Mouse (Mus musculus) hindbrain, embryonic 15.5 days (tissue): ENCODE measurements at regions not wholly inside any gene's neighbourhood (a gene's known extent, or its start where the extent isn't known, plus 50 kb on each side); places are given as distances from the start of the nearest gene placed in this dataset.

Experiments used
- ATAC-seq: fragments of 200-750 bp; cut with Nextera tagmentation; 2 replicates; pipeline ENCODE4 v1.8.0; 2017; ENCODE audit warnings: low read depth, moderate number of reproducible peaks, moderate TSS enrichment; ENCODE audit not compliant: low FRiP score
- H3K27ac ChIP-seq: fragments of 300-500 bp; sonication (generic); replicated peaks from 2 replicates; pipeline ENCODE4 v1.5.1; 2015; ENCODE audit warnings: mild to moderate bottlenecking, inconsistent platforms
- H3K27me3 ChIP-seq: fragments of 300-500 bp; sonication (generic); 2 replicates; pipeline ENCODE4 v1.6.1; 2015; ENCODE audit warnings: control low read depth, inconsistent platforms
- H3K36me3 ChIP-seq: fragments of 300-500 bp; sonication (generic); 2 replicates; pipeline ENCODE4 v1.6.1; 2015; ENCODE audit warnings: control low read depth, inconsistent platforms
- H3K4me1 ChIP-seq: fragments of 300-500 bp; sonication (generic); replicated peaks from 2 replicates; pipeline ENCODE4 v1.6.1; 2015; ENCODE audit warnings: control low read depth, inconsistent platforms
- H3K4me2 ChIP-seq: fragments of 300-500 bp; sonication (generic); 2 replicates; pipeline ENCODE4 v1.6.1; 2015; ENCODE audit warnings: moderate library complexity, mild to moderate bottlenecking, inconsistent platforms
- H3K4me3 ChIP-seq: fragments of 300-500 bp; sonication (generic); 2 replicates; pipeline ENCODE4 v1.5.1; 2015; ENCODE audit warnings: mild to moderate bottlenecking, inconsistent platforms
- H3K9ac ChIP-seq: fragments of 300-500 bp; sonication (generic); 2 replicates; pipeline ENCODE4 v1.6.1; 2015; ENCODE audit warnings: inconsistent platforms
- H3K9me3 ChIP-seq: fragments of 300-500 bp; sonication (generic); 2 replicates; pipeline ENCODE4 v1.6.1; 2016; ENCODE audit warnings: control low read depth, inconsistent platforms
- WGBS: fragments of 180-500 bp; shearing (Covaris S2); methylation state at CpG from one replicate; pipeline ENCODE4 v1.1.7; 2015; 5-methylcytosine and 5-hydroxymethylcytosine counted together

DNA sequence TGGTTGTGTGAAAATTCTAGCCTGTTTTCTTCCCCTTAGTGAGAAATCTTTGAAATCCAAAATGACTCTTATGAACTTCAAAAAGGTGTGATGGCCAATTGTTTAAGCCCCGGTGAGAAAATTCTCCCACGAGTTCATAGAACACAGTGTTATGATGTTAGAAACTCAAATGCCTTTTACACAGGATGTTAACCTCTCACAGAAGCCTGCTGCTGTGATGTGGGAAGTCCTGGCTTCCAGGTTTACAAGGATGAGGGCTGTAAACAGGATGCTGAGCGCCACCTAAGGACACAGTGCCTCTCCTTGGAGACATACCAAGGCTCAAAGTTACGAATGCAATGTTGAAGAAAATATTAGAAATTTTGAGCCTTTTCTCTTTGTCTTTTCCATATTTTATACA is 222.8 kb downstream of the Gja1 start:
- Histone ChIP-seq H3K27me3 (no peaks in the 10 kb centered on the region), H3K36me3 (no peaks in the 10 kb centered on the region), H3K4me3 (no peak overlapping the region), H3K4me2 (no peak overlapping the region), H3K9me3 (no peaks in the 10 kb centered on the region), H3K9ac (no peak overlapping the region), H3K4me1 (no peaks in the 10 kb centered on the region), H3K27ac (no peak overlapping the region)
- ATAC-seq: no peak
- 78% methylated on average over 4 of the region's 4 CpGs for WGBS

DNA sequence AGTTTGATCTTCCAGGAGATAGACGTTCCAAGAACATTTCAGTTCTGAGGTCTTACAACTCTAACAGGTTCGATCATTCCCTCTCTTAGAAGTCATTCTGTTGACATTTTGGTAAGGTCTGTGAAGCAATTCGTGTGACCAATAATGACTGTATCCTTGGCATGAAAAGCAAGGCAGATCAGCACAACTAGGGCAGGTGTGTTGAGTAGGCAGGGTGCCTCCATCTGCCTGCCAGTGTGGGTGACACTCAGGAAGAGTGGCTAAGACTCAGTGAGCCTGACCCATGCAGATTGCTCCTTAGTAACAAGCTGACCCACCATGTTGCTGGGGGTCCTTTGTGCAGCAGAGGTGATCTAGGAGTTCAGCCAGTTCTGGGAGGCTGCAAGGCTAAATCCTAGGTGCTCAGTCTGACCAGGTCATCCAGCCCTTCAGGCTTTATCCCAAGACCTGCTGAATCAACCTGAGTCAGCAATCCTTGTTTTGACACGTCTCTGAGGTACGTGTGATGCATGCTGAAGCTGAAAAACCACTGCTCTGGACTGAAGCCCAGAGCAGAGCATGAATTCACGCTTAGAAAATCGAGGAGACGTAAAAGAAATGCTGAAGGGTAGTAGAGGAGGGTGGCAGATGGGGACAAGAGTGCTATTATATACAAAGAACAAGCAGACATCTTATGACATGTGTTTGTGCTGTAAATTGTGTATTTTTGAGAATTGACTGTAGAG is 234.6 kb downstream of the Gja1 start:
- ATAC-seq: peak; percentile 34; the same call in 1 of the 2 replicates
- H3K4me1 ChIP-seq: no peaks in the 10 kb centered on the region
- H3K4me3 ChIP-seq: no peak overlapping the region
- no peaks in the 10 kb centered on the region for H3K27me3 ChIP-seq
- H3K9me3 ChIP-seq: no peaks in the 10 kb centered on the region
- no peak overlapping the region for H3K27ac ChIP-seq
- no peaks in the 10 kb centered on the region for H3K36me3 ChIP-seq
- H3K9ac ChIP-seq: no peak overlapping the region
- 68% methylated on average over 8 of the region's 8 CpGs for WGBS
- no peak overlapping the region for H3K4me2 ChIP-seq

DNA sequence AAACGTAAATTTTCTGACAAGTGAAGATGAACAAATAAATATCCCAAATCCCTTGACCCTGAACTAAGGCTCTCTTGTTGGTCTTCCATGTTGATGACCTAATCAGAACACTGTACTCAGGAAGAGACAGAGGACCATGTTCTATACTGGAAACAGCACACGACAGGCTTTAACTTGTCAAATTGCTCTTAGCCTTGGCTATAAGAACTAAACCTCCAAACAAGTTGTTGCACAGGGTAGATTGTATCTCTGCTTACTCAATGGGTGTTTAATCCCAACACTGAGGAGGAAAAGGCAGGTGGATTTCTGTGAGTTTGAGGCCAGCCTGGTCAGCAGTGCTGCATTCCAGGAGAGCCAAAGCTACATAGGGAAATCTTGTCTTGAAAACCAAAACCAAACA is 265.5 kb downstream of the Gja1 start:
- Histone ChIP-seq H3K9me3 (no peaks in the 10 kb centered on the region), H3K27ac (no peak overlapping the region), H3K9ac (no peak overlapping the region), H3K36me3 (no peaks in the 10 kb centered on the region), H3K4me2 (no peak overlapping the region), H3K27me3 (no peaks in the 10 kb centered on the region), H3K4me1 (no peaks in the 10 kb centered on the region), H3K4me3 (no peak overlapping the region)
- ATAC-seq: no peak
- 84% methylated on average over 2 of the region's 2 CpGs for WGBS

DNA sequence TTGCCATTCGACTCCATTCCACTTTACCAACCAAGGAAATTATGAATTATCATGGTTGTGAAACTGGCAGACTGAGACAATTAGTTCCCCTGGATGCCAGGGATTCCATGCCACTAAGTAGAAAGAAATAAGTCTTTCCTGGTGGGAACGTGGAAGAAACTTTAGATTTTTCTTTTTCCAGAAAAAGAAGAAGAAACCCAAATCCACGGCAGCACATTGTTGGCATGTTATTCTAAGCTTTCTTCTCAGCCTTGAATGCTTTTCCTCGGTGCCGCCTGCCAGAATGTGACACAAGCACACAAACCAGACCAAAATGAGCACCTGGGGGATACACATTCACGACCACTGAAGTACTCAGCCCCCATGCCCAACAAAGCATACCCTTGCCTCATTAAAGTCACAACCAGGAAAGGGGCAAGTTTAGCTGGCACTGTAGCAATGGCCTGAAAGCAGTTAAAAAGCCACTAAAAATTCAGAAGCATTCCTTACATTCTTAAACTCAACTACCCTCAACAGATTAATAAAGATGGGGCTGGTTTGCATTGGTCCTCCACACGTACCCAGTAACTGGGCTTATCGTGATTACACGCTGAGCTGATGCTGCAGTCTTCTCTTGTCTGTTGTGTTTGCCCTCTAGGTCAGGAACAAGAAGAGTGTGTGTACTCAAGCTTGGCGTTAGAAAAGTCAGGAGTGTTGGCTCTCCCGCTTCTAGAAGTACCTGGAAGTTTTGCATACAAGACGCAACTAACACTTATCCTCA is 266.4 kb downstream of the Gja1 start:
- Histone ChIP-seq H3K4me3 (no peak overlapping the region), H3K27me3 (no peaks in the 10 kb centered on the region), H3K9me3 (no peaks in the 10 kb centered on the region), H3K4me2 (no peak overlapping the region), H3K4me1 (no peaks in the 10 kb centered on the region), H3K36me3 (no peaks in the 10 kb centered on the region), H3K27ac (no peak overlapping the region), H3K9ac (no peak overlapping the region)
- no peak for ATAC-seq
- WGBS: 76% methylated on average over 12 of the region's 12 CpGs

DNA sequence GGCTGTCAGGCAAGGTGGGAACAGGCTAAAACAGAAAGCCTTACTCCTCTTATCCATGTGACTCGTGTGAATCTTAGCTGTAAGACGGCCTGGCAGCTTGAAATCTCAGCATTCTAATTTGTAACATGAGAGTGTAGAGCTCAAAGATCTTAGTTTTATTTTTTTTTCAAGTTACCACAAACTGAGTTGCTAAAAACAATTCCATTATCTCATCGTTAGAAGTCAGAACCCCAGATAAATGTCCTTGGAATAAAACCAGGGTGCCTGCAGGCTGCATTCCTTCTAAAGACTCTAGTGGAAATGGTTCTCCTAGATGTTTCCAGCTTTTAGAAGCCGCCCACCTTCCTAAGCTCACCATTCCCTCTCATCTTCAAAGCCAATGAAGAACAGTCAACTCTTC is 283.4 kb downstream of the Gja1 start:
- no peaks in the 10 kb centered on the region for H3K27me3 ChIP-seq
- H3K4me1 ChIP-seq: no peaks in the 10 kb centered on the region
- H3K9ac ChIP-seq: no peak overlapping the region
- no peaks in the 10 kb centered on the region for H3K36me3 ChIP-seq
- no peaks in the 10 kb centered on the region for H3K9me3 ChIP-seq
- no peak overlapping the region for H3K4me3 ChIP-seq
- no peak overlapping the region for H3K4me2 ChIP-seq
- WGBS: 84% methylated on average over 4 of the region's 4 CpGs
- H3K27ac ChIP-seq: no peak overlapping the region
- no peak for ATAC-seq

DNA sequence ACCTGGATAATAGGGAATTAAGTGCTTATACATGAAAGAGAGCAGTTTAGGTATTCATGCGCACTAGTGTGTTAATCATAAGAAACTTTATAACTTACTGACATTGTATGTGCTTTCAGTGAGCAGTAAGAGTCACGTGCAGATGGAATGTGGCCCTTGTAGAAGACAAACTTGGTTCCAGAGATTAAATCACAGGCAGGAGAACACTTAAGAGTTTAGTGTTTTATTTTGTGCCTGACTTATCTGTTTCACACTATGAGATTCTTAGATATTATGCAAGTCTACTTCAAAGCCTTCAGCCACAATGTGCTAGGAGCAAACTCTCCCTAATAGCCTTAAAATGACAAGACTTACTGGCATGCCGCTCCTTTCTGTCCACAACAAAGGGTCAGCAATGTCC is 296.8 kb downstream of the Gja1 start:
- no peaks in the 10 kb centered on the region for H3K27me3 ChIP-seq
- H3K9me3 ChIP-seq: no peaks in the 10 kb centered on the region
- no peaks in the 10 kb centered on the region for H3K4me1 ChIP-seq
- no peak overlapping the region for H3K27ac ChIP-seq
- no peak overlapping the region for H3K9ac ChIP-seq
- no peak overlapping the region for H3K4me3 ChIP-seq
- 86% methylated on average over 3 of the region's 3 CpGs for WGBS
- no peaks in the 10 kb centered on the region for H3K36me3 ChIP-seq
- no peak overlapping the region for H3K4me2 ChIP-seq
- no peak for ATAC-seq

DNA sequence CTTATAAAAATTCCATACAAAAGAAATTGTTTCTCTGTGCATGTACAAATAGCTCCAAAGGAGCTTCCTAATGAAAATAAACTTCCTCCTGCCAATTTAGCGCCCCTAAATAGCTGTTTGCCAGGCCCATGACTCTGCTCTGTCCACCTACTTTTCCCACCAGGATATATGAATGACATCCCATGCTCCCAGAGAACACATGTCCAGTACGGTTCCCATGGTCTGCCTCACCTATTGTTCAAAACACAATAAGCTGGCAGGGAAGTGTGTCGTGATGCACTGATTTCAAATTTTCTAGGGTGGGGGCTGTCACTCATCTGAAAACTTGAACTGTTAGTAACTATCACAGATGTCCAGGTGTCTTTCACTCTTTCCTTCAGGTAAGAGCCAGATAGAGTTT is 305.8 kb downstream of the Gja1 start:
- Histone ChIP-seq H3K4me3 (no peak overlapping the region), H3K36me3 (no peaks in the 10 kb centered on the region), H3K27me3 (no peaks in the 10 kb centered on the region), H3K4me1 (no peaks in the 10 kb centered on the region), H3K27ac (no peak overlapping the region), H3K9me3 (no peaks in the 10 kb centered on the region), H3K4me2 (no peak overlapping the region), H3K9ac (no peak overlapping the region)
- ATAC-seq: no peak
- 52% methylated on average over 3 of the region's 3 CpGs for WGBS

DNA sequence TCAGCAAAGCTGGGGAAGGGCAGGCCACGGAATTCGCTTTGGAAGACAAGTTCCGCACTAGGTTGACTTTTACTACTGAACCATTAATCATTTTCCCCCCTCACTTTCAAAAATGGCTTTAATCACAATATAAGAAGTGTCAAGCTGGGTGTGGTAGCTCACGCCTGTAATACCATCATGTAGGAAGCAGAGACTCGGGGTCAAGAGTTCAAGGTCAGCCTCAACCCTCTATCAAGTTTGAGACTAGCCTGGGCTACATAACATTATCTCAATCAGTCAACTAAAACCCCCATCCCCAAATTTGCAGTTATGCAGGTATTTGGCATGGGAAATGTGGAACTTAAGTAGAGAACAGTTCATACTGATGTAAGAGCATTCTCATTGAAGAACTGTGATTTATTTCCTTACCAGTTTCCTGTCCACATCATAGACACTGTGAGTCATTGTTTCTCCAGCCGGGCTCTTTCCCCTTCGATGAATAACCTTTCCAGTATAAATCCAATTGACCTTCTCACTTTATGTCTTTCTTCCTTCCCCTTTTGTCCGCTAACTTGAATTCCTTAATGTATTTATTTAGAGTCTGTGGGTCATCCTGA is 308.6 kb downstream of the Gja1 start:
- no peaks in the 10 kb centered on the region for H3K9me3 ChIP-seq
- no peaks in the 10 kb centered on the region for H3K4me1 ChIP-seq
- 87% methylated on average over 8 of the region's 8 CpGs for WGBS
- H3K27me3 ChIP-seq: no peaks in the 10 kb centered on the region
- H3K9ac ChIP-seq: no peak overlapping the region
- H3K4me3 ChIP-seq: no peak overlapping the region
- no peak for ATAC-seq
- H3K4me2 ChIP-seq: no peak overlapping the region
- H3K36me3 ChIP-seq: no peaks in the 10 kb centered on the region
- no peak overlapping the region for H3K27ac ChIP-seq

DNA sequence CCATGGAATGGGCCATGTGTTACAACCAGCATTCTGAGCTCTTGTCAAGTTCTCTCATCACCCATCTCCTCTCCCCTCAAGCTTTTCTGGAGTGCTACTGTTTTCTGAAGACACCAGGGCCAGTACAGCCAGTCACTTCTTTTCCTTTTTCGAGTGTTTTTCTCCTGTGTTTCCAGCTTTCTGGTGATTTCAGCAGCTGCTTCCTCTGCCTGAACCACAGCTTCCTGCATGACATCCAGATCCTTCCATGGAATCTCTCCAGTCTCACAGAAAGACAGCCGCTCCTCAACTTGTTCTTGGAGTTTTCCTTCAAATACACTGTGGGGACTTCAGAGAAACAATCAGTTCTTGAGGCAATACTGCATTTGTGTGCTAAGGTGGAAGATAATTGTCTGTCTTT is 314.3 kb downstream of the Gja1 start:
- WGBS: 72% methylated on average over 2 of the region's 2 CpGs
- Histone ChIP-seq H3K27me3 (no peaks in the 10 kb centered on the region), H3K4me3 (no peak overlapping the region), H3K4me1 (no peaks in the 10 kb centered on the region), H3K9ac (no peak overlapping the region), H3K9me3 (no peaks in the 10 kb centered on the region), H3K27ac (no peak overlapping the region), H3K4me2 (no peak overlapping the region), H3K36me3 (no peaks in the 10 kb centered on the region)
- ATAC-seq: no peak

DNA sequence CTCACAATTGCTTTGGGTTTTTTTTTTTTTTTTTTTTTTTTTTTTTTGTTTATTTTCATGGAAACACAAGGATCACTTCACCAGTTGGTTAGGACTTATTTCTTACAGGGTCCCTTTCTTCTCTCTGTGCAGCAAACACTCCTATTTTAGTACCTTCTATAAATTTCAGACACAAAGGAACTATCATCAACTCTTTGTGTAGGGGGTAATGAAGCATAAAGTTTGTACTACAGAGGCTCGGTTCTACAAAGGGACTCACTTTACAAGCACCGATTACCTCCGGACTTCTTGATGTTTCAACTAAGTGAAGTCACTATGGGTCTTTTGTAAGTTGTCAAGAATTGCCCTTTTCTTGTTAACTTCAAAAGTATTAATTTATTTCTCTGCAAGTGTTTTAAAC is 318.0 kb downstream of the Gja1 start:
- H3K27me3 ChIP-seq: no peaks in the 10 kb centered on the region
- no peak overlapping the region for H3K4me3 ChIP-seq
- ATAC-seq: no peak
- H3K27ac ChIP-seq: no peak overlapping the region
- WGBS: 12% methylated on average over 3 of the region's 3 CpGs
- H3K4me1 ChIP-seq: no peaks in the 10 kb centered on the region
- H3K36me3 ChIP-seq: no peaks in the 10 kb centered on the region
- no peak overlapping the region for H3K9ac ChIP-seq
- no peaks in the 10 kb centered on the region for H3K9me3 ChIP-seq
- no peak overlapping the region for H3K4me2 ChIP-seq

DNA sequence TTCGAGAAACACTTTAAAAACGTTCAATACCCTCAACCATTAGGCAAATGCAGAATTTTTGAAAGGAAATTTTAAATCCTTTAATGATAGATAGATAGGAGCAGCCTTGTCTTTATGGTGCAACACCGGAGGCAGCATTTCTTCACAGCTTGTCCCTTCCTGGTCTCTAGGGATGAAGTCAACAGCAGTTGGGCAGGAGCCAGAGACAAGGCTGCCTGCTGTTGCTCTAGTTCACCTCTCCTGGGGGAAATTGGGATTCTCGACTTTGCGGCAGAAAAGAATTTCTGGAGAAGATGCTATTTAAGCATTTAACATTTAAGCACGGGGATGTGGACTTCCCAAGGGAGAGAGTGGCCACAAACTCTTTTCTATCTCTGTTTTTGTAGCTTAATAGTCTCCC is 323.0 kb downstream of the Gja1 start:
- no peaks in the 10 kb centered on the region for H3K4me1 ChIP-seq
- no peak overlapping the region for H3K4me3 ChIP-seq
- WGBS: 76% methylated on average over 6 of the region's 6 CpGs
- no peaks in the 10 kb centered on the region for H3K27me3 ChIP-seq
- no peak overlapping the region for H3K27ac ChIP-seq
- no peaks in the 10 kb centered on the region for H3K9me3 ChIP-seq
- ATAC-seq: no peak
- no peak overlapping the region for H3K4me2 ChIP-seq
- H3K36me3 ChIP-seq: no peaks in the 10 kb centered on the region
- H3K9ac ChIP-seq: no peak overlapping the region

DNA sequence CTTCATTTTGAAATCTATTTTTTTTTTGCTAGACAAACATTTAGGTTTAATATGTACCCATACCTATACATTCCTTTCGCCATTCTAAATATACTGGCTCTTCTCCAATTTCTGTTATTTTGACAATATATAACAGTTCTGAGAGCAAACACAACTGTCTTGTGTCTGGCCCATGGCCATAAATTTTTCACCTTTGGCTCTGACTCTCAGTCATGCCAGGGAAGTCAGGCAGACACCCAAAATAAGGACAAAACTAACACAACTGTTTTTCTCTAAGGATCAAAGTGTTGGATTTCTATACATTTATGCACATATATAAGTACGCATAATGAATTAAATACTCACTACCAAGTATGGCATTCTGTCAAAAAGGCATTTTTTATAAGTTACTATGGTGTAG is 331.3 kb downstream of the Gja1 start:
- Histone ChIP-seq H3K9ac (no peak overlapping the region), H3K36me3 (no peaks in the 10 kb centered on the region), H3K27me3 (no peaks in the 10 kb centered on the region), H3K27ac (no peak overlapping the region), H3K4me2 (no peak overlapping the region), H3K4me3 (no peak overlapping the region), H3K9me3 (no peaks in the 10 kb centered on the region), H3K4me1 (peaks cover 6% of the 10 kb centered on the region)
- no peak for ATAC-seq
- 92% methylated on average over 2 of the region's 2 CpGs for WGBS
